Mouse (Mus musculus): Measurements from ENCODE around the gene Rhov. TPM values are rescaled to one million over a fixed set of nuclear protein-coding genes. Genes with fewer than 3 reads are reported as not detected.
A peak's percentile ranks its signal among the peaks of the same experiment; 100 is the strongest.

Gene Rhov
- polyA plus RNA-seq, 1 experiment from 2014 or later, result 3.0 TPM

GRCm38 (mm10) chr2:119312380-119312958 lies 41.4 kb upstream of the Rhov start:
- ATAC-seq (no peak), DNase-seq (ENCODE audit: low spot score) (no peak)
- H3K4me3 ChIP-seq (ENCODE audit: low read depth, low read length), result no peak overlapping the region
- no peak for TF ChIP-seq CTCF (IDR thresholded peaks at IDR 0.05)
- no peak for TF ChIP-seq EP300 (IDR thresholded peaks at IDR 0.05)
- no peaks in the 10 kb centered on the region for H3K36me3 ChIP-seq (ENCODE audit: insufficient read depth, low read length)
- no peak overlapping the region for H3K9ac ChIP-seq (replicated peaks; ENCODE audit: low read depth)
- H3K27me3 ChIP-seq (replicated peaks; ENCODE audit: insufficient read depth, low read length), result no peaks in the 10 kb centered on the region
- peaks cover 5% of the 10 kb centered on the region; the same call in 1 of the 2 replicates for H3K4me1 ChIP-seq (ENCODE audit: insufficient read depth, low read depth, low read length)
- H3K27ac ChIP-seq (ENCODE audit: low read length), result peak overlapping the region; percentile 49
- no peak overlapping the region for H3K4me2 ChIP-seq (replicated peaks; ENCODE audit: low read depth, low read length)
- no peaks in the 10 kb centered on the region for H3K9me3 ChIP-seq (ENCODE audit: low read length)
- 71% methylated on average over 2 of the region's 2 CpGs for WGBS

DNA sequence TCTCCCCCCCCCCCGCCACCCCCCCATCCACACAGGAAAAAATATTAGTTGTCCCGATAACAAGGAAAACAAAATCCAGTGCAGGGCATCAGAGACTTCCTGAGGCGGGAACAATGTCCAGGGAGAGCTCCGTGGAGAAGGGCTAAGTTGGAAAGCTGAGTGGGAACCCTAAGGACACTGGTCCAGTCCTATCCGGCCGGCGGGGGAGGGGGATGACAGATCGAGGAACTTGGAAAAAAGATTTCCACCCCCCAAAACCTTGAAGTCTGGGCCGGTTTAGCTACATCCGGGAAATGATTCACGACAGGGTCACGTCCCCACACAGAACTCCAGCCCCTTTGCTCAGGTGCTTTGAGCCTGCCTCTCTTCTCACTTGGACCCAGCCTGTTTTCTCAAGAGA lies 40.5 kb upstream of the Rhov start:
- ATAC-seq, result peak; percentile 29
- H3K27ac ChIP-seq (ENCODE audit: low read length), result peak overlapping the region; percentile 49
- no peak for DNase-seq (ENCODE audit: low spot score)
- H3K4me2 ChIP-seq (replicated peaks; ENCODE audit: low read depth, low read length), result no peak overlapping the region
- peaks cover 5% of the 10 kb centered on the region; the same call in 1 of the 2 replicates for H3K4me1 ChIP-seq (ENCODE audit: insufficient read depth, low read depth, low read length)
- no peak overlapping the region for H3K9ac ChIP-seq (replicated peaks; ENCODE audit: low read depth)
- no peaks in the 10 kb centered on the region for H3K36me3 ChIP-seq (ENCODE audit: insufficient read depth, low read length)
- TF ChIP-seq CTCF (IDR thresholded peaks at IDR 0.05) (no peak), EP300 (IDR thresholded peaks at IDR 0.05) (no peak; the same call in 1 of the 2 replicates)
- WGBS, result 28% methylated on average over 11 of the region's 12 CpGs
- no peak overlapping the region for H3K4me3 ChIP-seq (ENCODE audit: low read depth, low read length)
- no peaks in the 10 kb centered on the region for H3K9me3 ChIP-seq (ENCODE audit: low read length)
- no peaks in the 10 kb centered on the region for H3K27me3 ChIP-seq (replicated peaks; ENCODE audit: insufficient read depth, low read length)

DNA sequence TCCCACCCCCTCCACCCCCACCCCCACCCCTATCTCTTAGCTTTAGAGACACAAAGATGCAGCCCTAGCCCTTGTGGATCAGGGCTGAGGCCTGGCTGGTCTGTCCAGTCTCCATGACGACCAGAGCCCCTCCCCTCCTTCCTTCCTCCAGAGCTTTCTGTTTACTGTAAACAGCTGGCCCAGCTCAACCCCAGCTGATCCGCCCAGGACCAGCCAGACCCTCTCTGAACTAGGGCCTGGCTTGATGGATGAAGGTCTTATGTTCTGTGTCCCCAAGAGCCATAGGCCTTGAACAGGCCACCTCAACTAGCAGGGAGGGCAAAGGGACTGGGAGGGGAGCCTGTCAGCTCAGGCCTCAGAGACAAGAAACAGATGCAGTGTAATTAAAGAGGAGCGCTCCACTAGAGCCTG lies 33.7 kb upstream of the Rhov start:
- 27% methylated on average over 3 of the region's 3 CpGs for WGBS
- TF ChIP-seq CTCF (IDR thresholded peaks at IDR 0.05) (no peak), EP300 (IDR thresholded peaks at IDR 0.05) (peak; percentile 32; the same call in 1 of the 2 replicates)
- H3K9ac ChIP-seq (replicated peaks; ENCODE audit: low read depth), result no peak overlapping the region
- no peaks in the 10 kb centered on the region for H3K36me3 ChIP-seq (ENCODE audit: insufficient read depth, low read length)
- no peaks in the 10 kb centered on the region for H3K9me3 ChIP-seq (ENCODE audit: low read length)
- peak; percentile 65 for ATAC-seq
- H3K27ac ChIP-seq (ENCODE audit: low read length), result peak overlapping the region; percentile 54; the same call in 1 of the 2 replicates
- H3K4me3 ChIP-seq (ENCODE audit: low read depth, low read length), result no peak overlapping the region
- peaks cover 7% of the 10 kb centered on the region; the same call in 1 of the 2 replicates for H3K4me1 ChIP-seq (ENCODE audit: insufficient read depth, low read depth, low read length)
- H3K4me2 ChIP-seq (replicated peaks; ENCODE audit: low read depth, low read length), result no peak overlapping the region
- peak; percentile 87 for DNase-seq (ENCODE audit: low spot score)
- no peaks in the 10 kb centered on the region for H3K27me3 ChIP-seq (replicated peaks; ENCODE audit: insufficient read depth, low read length)

GRCm38 (mm10) chr2:119304391-119304790 lies 33.3 kb upstream of the Rhov start:
- 40% methylated on average over 3 of the region's 3 CpGs for WGBS
- no peak for DNase-seq (ENCODE audit: low spot score)
- H3K27ac ChIP-seq (ENCODE audit: low read length), result peak overlapping the region; percentile 43
- TF ChIP-seq EP300 (IDR thresholded peaks at IDR 0.05) (no peak), CTCF (IDR thresholded peaks at IDR 0.05) (no peak)
- peaks cover 7% of the 10 kb centered on the region; the same call in 1 of the 2 replicates for H3K4me1 ChIP-seq (ENCODE audit: insufficient read depth, low read depth, low read length)
- H3K36me3 ChIP-seq (ENCODE audit: insufficient read depth, low read length), result no peaks in the 10 kb centered on the region
- H3K27me3 ChIP-seq (replicated peaks; ENCODE audit: insufficient read depth, low read length), result no peaks in the 10 kb centered on the region
- no peaks in the 10 kb centered on the region for H3K9me3 ChIP-seq (ENCODE audit: low read length)
- H3K9ac ChIP-seq (replicated peaks; ENCODE audit: low read depth), result no peak overlapping the region
- no peak for ATAC-seq
- H3K4me2 ChIP-seq (replicated peaks; ENCODE audit: low read depth, low read length), result no peak overlapping the region
- H3K4me3 ChIP-seq (ENCODE audit: low read depth, low read length), result no peak overlapping the region

DNA sequence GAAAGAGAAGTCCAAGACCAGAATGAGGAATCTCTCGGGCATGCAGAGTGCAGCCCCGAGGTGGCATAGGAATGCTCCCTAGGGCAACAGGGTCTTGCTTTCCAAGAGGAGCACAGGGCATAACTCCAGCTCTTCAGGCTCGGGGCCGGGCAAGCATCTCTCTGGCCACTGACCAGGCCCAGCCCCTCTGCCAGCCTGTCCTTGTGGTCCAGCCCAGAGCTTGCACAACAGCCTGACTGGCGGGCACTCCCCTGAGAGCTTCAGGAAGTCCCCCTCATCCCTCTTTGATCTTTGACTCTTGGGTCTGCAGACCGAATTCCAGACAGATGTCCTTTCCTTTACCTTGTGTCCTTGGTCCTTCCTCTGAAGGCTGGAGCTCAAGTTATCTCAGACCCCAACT lies 31.8 kb upstream of the Rhov start:
- Histone ChIP-seq H3K36me3 (ENCODE audit: insufficient read depth, low read length) (0 out of 2 replicates have a peak, but pooled peaks cover 3% of the 10 kb centered on the region), H3K27ac (ENCODE audit: low read length) (no peak overlapping the region), H3K27me3 (replicated peaks; ENCODE audit: insufficient read depth, low read length) (no peaks in the 10 kb centered on the region), H3K9ac (replicated peaks; ENCODE audit: low read depth) (no peak overlapping the region), H3K4me1 (ENCODE audit: insufficient read depth, low read depth, low read length) (peaks cover 7% of the 10 kb centered on the region; the same call in 1 of the 2 replicates), H3K4me2 (replicated peaks; ENCODE audit: low read depth, low read length) (no peak overlapping the region), H3K4me3 (ENCODE audit: low read depth, low read length) (no peak overlapping the region), H3K9me3 (ENCODE audit: low read length) (no peaks in the 10 kb centered on the region)
- DNase-seq (ENCODE audit: low spot score) (no peak), ATAC-seq (no peak)
- WGBS, result 64% methylated on average over 6 of the region's 6 CpGs
- no peak for TF ChIP-seq CTCF (IDR thresholded peaks at IDR 0.05)
- TF ChIP-seq EP300 (IDR thresholded peaks at IDR 0.05), result no peak

GRCm38 (mm10) chr2:119300819-119301493 lies 29.9 kb upstream of the Rhov start:
- Histone ChIP-seq H3K9me3 (ENCODE audit: low read length) (no peaks in the 10 kb centered on the region), H3K27ac (ENCODE audit: low read length) (peak overlapping the region; percentile 87), H3K4me1 (ENCODE audit: insufficient read depth, low read depth, low read length) (peaks cover 7% of the 10 kb centered on the region; the same call in 1 of the 2 replicates), H3K4me3 (ENCODE audit: low read depth, low read length) (0 out of 2 replicates have a peak overlapping the region, but pooled peaks have one; percentile 17), H3K4me2 (replicated peaks; ENCODE audit: low read depth, low read length) (peak overlapping the region; percentile 59), H3K9ac (replicated peaks; ENCODE audit: low read depth) (no peak overlapping the region), H3K27me3 (replicated peaks; ENCODE audit: insufficient read depth, low read length) (no peaks in the 10 kb centered on the region), H3K36me3 (ENCODE audit: insufficient read depth, low read length) (peaks cover 17% of the 10 kb centered on the region; the same call in 1 of the 2 replicates)
- TF ChIP-seq EP300 (IDR thresholded peaks at IDR 0.05) (peak; percentile 17; the same call in 1 of the 2 replicates), CTCF (IDR thresholded peaks at IDR 0.05) (no peak)
- WGBS, result 39% methylated on average over 6 of the region's 7 CpGs
- ATAC-seq (peak; percentile 64), DNase-seq (ENCODE audit: low spot score) (peak; percentile 72)
